In the genomic region with DNA sequence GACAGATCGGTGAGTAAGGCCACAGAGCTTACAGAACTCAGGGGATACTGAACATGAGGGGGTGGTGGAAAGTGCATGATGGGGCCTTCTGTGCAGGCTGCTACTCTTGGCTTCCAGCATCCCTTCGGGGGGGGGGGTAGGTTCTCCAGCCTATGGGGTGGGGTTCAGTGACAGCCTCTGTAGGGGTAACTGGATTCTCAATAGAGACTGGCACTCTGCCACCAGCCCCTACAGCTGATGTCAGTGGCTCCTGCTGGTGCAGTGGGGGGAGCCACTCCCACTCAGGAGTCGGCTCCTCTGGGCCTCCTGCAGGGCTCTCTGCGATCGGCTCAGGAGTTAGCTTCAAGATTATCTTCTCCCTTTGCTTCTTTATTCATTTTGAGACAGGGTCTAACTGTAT, we compare ENCODE assay signal across 21 mouse cellular contexts. TPM values are rescaled to one million over a fixed set of nuclear protein-coding genes. Genes with fewer than 3 reads are reported as not detected.
DNase-seq lines count a peak whose midpoint lies in the region; ATAC-seq and TF ChIP-seq lines count a peak whose summit lies in the region.
"Had no signal": no experiment of that assay in that cellular context is flagged by ENCODE, and none has a peak within 500 bp of the region (broad histone marks: within the 10 kb centered on the region; RNA-seq: fewer than 3 reads in every experiment).

No protein-coding gene starts in this region.

- H3K9me3 ChIP-seq in heart, embryonic 13.5 days: no peaks in the 10 kb centered on the region
- H3K9me3 ChIP-seq: heart, embryonic 12.5 days; midbrain, embryonic 12.5 days had no signal

- WGBS in heart, embryonic 13.5 days: 64% methylated on average over 5 of the region's 5 CpGs

- no peak for TF ChIP-seq CTCF in left cerebral cortex, adult 2 months (IDR thresholded peaks at IDR 0.05)
- no peak for TF ChIP-seq CTCF in brain, embryonic 14.5 days (IDR thresholded peaks at IDR 0.05; ENCODE audit: borderline replicate concordance, extremely low read depth, insufficient read depth, insufficient read length)

- H3K4me3 ChIP-seq in heart, embryonic 13.5 days: no peak overlapping the region
- H3K4me3 ChIP-seq in left cerebral cortex, adult 2 months: no peak overlapping the region
- H3K4me3 ChIP-seq: heart, embryonic 12.5 days; midbrain, embryonic 12.5 days had no signal

- H3K4me1 ChIP-seq in heart, embryonic 13.5 days: peaks cover 24% of the 10 kb centered on the region

- no peak overlapping the region for H3K9ac ChIP-seq in heart, embryonic 13.5 days
- H3K9ac ChIP-seq: heart, embryonic 12.5 days; midbrain, embryonic 12.5 days had no signal

- no peak overlapping the region for H3K4me2 ChIP-seq in heart, embryonic 13.5 days
- H3K4me2 ChIP-seq: heart, embryonic 12.5 days; midbrain, embryonic 12.5 days had no signal

- no peak for TF ChIP-seq POLR2A in brain, embryonic 14.5 days (IDR thresholded peaks at IDR 0.05; ENCODE audit: borderline replicate concordance, extremely low read depth, insufficient read depth, insufficient read length, poor library complexity, severe bottlenecking)

- DNase-seq in cerebellum, adult 9-11 months: peak; percentile 51
- DNase-seq in cerebellum, postnatal 14 days: no peak
- no peak for DNase-seq in heart, adult 11 months
- no peak for DNase-seq in left cerebral cortex, adult 2 months (ENCODE audit: extremely low spot score in 1 of 2, low spot score in 2 of 2)
- DNase-seq in left cerebral cortex, adult 9 months (ENCODE audit: low spot score in 2 of 2): no peak
- DNase-seq in brain, embryonic 14.5 days (ENCODE audit: low read depth): peak; percentile 61
- DNase-seq in gastrocnemius, postnatal 36 days: no peak
- DNase-seq: adrenal gland, adult 8-10 months; cerebellum, adult 11 months; kidney, adult 8-10 months; kidney, postnatal 14 days; liver; lung, postnatal 10 days had no signal

- ATAC-seq in heart, embryonic 13.5 days (ENCODE audit: extremely low read depth, insufficient number of reproducible peaks, low FRiP score, low TSS enrichment): no peak
- ATAC-seq: CD4-positive, CD25-positive, alpha-beta regulatory T cell, adult 4 months; inflammation-experienced regulatory T-cells, adult 6 months; Patski had no signal

- H3K27me3 ChIP-seq in heart, embryonic 13.5 days (replicated peaks): no peaks in the 10 kb centered on the region
- H3K27me3 ChIP-seq: heart, embryonic 12.5 days; midbrain, embryonic 12.5 days; Patski had no signal

- peaks cover 54% of the 10 kb centered on the region for H3K36me3 ChIP-seq in heart, embryonic 13.5 days

- intact Hi-C loops in left cerebral cortex, adult 2 months (cut with DNase I): no loop called here
- intact Hi-C loops in gastrocnemius, postnatal 36 days (cut with DNase I): no loop called here

- H3K27ac ChIP-seq in heart, embryonic 13.5 days (replicated peaks): peak overlapping the region; percentile 58
- H3K27ac ChIP-seq in left cerebral cortex, adult 2 months: peak overlapping the region; percentile 82
- H3K27ac ChIP-seq: stomach, postnatal 0 days had no signal

RNA-seq across cellular contexts. Expression of gene Ncs1, which starts 32.9 kb away (rescaled TPM):
- polyA plus RNA-seq in heart, embryonic 13.5 days (2015; fragmentation: Nextera tagmentation; extraction: Ambion mirVana): 36.3 and 39.4 TPM in 2 replicates
- 100 to 1,000 TPM; 217 to 242 TPM for total RNA-seq in left cerebral cortex, adult 2 months (2021)
- 56.1 and 93.6 TPM in 2 replicates for polyA plus RNA-seq in brain, embryonic 14.5 days (2012; rRNA removed)
- total RNA-seq in gastrocnemius, postnatal 36 days (2021): 1 to 10 TPM; 4.0 to 4.9 TPM

RNA-seq across cellular contexts. Expression of gene Hmcn2, which starts 35.7 kb away (rescaled TPM):
- polyA plus RNA-seq in heart, embryonic 13.5 days (2015; fragmentation: Nextera tagmentation; extraction: Ambion mirVana): 1.1 and 1.2 TPM in 2 replicates
- under 1 TPM; 0.51 to 0.52 TPM for total RNA-seq in left cerebral cortex, adult 2 months (2021)
- polyA plus RNA-seq in brain, embryonic 14.5 days (2012; rRNA removed): 0.44 and 0.96 TPM in 2 replicates
- total RNA-seq in gastrocnemius, postnatal 36 days (2021): 10 to 100 TPM; 28.6 to 30.1 TPM
- total RNA-seq: hematopoietic stem cell, adult 5-6 weeks had no signal

Comparison
In these comparisons a context has a peak if more than half of its experiments do, and no peak if none do; other contexts are left out.
1. DNase-seq: peak in cerebellum, adult 9-11 months (single experiment) and brain, embryonic 14.5 days (single experiment); none in cerebellum, postnatal 14 days (0 of 2), heart, adult 11 months (single experiment), left cerebral cortex, adult 2 months (0 of 2), left cerebral cortex, adult 9 months (0 of 2) and gastrocnemius, postnatal 36 days (0 of 2).
2. RNA of gene Ncs1, which starts 32.9 kb away (total RNA-seq): 217 to 242 TPM in left cerebral cortex, adult 2 months; 4.0 to 4.9 TPM in gastrocnemius, postnatal 36 days; every median in the first group is over 10 times any median in the second.
3. RNA of gene Hmcn2, which starts 35.7 kb away (total RNA-seq): 28.6 to 30.1 TPM in gastrocnemius, postnatal 36 days; 0.51 to 0.52 TPM in left cerebral cortex, adult 2 months; every median in the first group is over 10 times any median in the second.